Mouse (Mus musculus) R1 (cell line): ENCODE results near the gene Gm43738.
"Not testable (repeated sequence)": the region's sequence is repeated elsewhere in the genome, so short reads cannot be mapped to it uniquely, and the experiment has no call there.

Experiments
- DNase-seq: peaks from one replicate; pipeline ENCODE4 v3.0.0-alpha.2; 2018; ENCODE audit warnings: low read depth, low spot score

Gm43738 gene

DNA sequence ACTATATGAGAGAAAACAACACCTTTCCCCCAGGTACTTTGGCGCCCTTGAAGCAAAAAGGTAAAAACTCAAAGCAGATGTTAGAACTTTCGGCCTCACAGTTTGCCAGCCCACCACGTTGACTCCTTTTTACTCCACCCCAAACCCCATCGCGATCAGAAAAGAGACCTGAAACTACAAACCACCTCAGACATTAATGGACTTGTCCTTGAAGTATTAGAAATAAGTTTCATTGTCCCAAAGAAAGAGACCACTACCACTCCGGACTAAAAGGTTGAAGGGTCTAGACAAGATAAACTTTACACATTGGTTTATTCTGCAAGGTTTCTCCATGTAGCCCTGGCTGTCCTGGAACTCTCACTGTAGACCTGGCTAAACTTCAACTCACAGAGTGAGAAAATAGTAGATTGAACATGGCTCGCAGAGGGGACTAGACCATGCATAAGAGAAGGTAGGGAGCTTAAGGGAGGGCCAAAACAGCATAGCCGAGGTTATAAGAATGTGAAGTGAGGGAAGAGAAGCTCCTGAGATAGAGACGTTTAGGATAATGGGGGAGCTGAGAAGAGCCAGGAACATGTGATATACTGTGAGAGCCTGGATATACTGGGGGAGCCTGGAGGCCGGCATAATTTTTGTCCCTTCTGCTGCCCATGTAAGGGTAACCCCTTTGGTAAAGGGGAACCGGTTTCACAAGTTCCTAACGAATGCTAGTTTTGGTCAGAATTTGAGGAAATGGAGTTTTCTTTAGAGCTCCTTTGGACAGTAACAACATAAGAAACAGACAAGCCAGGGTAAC lies 1.8 kb upstream of the Gm43738 start:
- no peak for DNase-seq

DNA sequence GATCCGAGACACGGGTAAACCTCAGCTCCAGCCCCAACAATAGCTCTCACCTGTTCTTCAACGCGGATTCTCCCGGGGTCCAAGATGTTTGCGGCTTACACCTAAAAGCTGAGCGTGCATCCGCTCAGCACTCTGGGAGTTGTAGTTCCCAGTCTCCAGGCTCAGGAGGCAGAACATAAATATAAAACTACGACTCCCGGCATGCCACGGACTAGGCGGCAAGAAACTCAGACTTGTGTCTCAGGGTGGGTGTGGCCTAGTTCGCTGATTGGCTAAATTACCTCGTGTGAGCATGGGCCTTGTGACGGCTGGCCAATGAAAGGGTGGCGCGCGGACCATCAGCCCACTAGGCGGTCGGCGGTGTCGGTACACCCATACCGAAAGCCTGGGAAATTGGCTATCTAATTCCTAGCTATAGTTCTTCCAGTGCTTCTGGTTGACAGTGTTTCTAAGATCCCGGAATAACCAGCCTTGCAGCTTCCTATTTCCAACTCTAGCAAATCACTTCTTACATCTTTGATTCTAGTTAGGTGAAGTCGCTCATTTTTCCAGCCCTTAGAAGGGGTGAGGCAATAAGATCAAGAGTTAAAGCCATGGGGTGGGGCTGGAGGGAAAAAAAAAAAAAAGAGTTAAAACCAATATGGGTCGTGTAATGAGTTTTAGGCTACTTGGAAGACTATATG lies 1.1 kb upstream of the Gm43738 start, which contains the start of gene Fdps:
Fdps (minus strand) TSS at position 148 of the 683 bp plus-strand sequence.
- DNase-seq, result peak; percentile 100

DNA sequence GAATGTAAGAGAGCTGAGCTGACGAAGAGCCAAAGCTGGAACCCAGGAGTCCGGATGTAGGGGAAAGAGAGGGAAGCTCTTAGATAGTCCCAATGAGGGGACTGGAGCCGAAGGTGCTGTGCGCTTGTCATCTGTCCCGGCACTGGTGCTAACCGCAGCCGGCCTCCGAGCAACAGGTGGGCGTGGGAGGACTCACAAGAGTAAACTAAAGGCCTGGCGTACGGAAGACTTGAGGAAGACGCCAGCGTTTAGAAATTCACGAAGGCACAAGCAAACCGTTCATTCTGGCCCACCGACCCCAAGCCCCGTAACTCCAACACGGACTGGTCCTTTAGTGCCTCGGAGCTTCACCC lies 536 bp upstream of the Gm43738 start:
- DNase-seq, result no peak

DNA sequence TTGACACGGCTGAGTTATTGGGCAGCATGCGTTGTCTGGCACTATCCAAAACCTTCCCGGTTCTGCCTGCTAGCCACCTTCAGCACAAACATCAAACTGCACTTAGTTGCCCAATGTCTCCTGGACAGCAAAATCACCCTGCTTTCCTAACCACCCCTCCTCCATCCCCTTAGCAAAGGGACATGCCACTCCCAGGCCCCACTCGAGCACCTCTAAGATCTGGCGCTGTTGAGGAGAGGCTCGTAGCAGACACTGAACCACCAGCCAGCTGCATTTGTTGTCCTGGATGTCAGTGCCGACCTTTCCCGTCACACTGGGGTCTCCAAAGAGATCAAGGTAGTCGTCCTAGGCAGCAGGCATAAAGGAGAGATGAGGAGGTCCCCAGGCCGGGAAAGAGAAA lies 6.9 kb downstream of the Gm43738 start:
- no peak for DNase-seq

DNA sequence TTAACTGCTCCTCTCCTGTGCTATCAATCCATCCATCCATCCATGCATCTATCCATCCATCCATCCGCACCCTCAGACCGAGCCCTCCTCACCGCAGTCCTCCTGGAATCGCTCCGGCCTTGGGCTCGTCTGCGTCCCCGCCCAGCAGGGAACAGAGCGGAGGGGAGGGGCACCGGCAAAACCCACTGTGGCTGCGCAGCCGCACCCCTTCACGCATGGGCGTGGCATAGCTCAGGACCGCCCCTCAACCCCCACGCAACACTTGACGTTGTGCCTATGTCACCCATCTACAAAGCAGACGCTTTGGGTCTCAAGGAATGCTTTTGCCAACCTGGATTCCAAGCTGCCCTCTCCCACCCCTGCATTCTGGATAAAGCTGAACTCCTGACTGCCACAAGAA lies 7.7 kb downstream of the Gm43738 start, which contains the start of gene Rusc1:
Rusc1 (minus strand) TSS at position 137 of the 400 bp plus-strand sequence.
- DNase-seq, result peak; percentile 86

DNA sequence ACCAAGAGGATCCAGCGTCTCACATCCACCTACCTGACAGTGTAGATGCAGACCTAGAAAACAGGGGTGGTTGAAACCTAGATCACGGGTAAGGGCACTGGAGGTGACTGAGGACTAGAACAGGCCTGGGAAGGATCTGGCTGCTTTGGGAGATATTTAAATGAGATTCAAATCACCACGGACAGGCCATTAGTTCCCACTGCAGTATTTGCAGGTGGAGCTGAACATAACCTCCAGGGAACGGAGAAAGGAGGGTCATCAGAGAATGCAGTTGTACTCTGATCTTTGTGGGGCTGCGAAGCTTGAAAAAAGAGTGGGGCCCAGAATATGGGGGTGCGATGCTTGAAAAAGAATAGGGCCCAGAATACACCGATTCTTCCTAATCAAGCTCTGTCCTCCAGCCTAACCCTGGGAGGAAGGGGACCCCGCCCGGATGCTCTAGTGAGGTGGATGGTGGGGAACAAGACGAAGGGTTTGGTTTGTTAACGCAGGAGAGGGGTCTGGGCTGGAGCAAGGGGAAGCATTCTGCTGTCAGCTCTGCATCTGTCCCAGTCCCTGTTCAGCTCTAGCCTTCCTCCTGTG lies 8.3 kb downstream of the Gm43738 start:
- DNase-seq, result no peak

DNA sequence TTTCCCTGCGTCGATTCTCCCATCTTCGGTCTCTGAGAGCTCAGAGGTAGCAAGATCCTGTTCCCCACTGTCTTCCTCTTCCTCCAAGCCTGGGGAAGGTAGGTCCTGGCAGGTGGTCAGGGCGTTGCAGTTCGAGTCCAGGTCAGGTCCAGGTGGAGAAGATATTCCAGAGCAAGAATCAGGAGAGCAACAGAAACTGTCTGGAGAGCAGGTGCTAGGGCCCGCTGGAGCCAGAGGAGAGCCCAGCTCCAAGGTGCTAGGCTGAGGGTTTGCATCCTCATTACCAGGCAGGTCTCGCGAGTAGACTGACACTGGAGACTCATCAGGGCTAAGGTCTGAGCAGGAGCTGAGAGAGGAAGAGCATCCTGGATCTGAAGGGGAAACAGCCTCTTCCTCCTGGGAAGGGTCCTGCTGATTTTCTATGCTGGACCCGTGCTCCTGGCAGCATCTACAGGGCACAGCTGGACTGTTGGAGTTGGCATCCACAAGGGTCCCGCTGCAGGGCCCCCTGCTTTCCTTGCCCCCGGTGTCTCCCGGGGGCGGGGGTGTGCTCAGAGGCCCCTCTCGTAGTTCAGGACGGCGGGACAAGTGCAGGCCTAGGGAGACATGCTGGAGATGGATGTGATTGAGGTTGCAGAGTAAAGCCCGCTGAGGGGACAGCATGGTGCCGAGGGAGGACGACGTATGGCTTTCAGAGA lies 8.9 kb downstream of the Gm43738 start:
- DNase-seq, result no peak

DNA sequence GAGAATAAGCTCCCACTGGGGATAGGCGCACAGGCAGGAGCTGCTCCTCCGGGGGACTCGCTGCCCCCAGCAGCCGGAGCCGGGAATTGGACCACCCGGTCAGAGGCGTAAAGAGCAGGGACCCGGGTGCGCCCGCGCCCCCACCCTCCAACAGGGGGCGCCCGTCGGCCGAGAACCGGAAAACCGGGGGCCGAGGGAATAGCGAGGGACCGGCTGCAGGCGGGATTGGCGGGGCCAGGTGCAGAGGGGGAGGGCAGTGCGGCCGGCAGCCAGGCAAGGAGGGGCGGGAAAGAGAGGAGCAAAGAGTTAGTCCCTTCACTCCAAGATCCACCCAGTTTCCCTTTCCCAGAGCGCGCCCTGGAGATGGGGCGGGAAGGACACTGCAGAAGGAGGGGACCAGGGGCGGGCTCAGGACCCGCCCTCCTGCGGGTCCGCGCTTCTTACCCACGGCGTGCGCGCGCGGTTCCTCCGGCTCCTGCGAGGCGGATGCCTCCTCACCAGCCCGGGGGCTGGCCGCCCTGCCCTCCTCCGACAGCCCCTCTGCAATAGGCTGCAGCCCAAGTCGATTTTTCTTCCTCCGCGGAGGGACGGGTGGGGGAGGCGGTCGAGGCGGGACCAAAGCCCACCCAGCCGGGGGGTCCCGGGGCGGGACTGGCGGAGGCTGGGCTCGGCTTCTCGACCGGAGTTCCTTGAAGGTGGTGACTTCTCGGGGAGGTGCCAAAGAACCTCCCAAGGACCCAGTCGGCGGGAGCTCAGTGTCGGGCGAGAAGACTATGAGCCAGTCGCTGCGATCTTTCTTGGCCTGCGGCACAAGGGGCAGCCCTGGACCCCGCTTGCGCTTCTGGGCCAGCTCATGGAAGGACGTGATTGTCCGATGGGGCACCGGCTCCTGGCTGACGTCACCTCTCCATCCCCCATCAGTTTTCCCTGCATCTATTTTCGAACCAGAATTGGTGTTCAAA lies 9.9 kb downstream of the Gm43738 start:
- DNase-seq, result peak; percentile 93

DNA sequence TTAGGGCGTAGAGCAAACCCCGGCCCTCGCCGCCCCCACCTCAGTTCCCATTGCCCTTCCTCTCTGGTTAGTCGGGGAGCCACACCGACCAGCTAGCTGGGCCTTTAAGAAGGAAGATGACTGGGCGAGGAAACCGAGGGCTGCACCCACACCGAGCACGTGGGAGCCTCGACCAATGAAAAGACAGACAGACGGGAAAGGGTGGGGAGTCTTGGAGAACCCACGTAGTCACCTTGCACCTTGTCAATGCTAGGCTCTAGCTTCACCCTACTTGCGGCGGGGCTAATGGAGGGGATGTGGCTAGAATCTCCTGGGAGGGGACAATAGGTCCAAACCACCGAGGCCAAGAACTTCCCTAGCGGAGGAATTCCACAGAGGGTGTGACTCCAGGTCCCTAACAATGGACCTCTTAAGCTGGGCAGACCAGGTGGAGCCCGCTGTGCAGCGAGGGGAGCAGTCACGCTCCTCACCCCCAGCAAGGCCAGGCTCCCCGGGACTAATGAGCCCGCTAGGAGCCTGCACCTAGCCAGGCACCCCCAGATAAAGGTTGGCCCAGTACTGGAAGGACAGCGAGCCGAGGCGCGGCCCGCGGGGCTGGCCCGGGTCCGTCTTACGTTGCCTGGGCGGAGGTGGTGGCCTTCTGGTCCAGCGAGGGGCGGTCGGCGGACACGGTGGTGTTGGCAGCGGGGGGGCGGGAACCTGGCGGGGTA lies 10.9 kb downstream of the Gm43738 start:
- peak; percentile 96 for DNase-seq

DNA sequence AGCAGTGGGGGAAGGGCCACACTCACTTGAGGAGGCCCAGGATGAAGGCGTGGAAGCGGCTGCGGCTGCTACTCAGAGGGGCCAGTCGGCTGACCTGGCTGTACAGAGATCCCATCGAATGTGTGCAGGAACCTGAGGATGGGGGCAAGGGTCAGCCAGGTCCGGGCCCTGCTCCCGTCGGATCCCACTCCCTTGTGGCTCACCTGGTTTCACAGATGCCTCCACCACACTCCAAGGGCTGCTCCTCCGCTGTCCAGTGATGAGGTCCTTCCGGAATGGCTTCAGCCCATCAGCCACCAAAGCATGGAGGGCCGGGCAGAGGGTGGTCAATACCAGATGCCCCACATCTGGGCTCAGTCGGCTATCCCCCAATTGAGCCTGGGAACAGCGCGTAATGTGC lies 11.9 kb downstream of the Gm43738 start:
- DNase-seq, result no peak

DNA sequence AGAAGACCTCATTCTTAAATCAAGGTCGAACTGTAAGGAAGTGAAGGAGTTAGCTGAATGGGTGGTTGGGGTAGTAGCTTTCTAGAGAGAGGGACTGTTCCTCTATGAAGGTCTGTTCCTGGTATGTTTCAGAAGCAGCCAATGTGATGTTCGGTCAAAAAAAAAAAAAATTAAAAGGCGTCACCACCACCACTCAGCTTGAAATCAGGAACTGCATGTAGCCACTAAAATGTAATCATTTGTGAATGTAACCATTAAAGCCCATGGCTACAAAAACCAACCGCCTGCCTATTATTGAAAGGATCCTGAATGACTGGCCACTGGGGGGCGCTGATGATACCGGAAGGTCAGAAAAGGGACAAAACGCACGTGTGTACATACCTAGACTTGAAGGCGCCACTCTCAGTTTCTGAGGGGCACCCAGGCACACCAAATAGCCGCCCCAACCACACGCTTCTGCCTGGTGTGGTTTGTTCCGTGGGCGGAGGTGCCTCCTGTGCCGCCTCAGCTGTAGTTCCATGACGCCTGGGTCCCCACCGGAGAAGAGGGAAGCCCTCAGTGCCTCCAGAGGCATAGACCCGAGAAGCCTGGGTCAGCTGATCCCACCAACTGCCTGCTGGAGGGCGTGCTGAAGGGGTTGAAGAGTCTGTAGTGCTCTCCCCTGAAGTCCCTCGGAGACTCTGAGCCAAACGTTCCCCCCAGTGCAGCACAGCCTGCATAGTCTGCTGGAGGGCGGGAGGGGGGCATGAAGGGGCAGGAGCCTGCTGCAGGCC lies 13.4 kb downstream of the Gm43738 start:
- DNase-seq, result peak; percentile 92

DNA sequence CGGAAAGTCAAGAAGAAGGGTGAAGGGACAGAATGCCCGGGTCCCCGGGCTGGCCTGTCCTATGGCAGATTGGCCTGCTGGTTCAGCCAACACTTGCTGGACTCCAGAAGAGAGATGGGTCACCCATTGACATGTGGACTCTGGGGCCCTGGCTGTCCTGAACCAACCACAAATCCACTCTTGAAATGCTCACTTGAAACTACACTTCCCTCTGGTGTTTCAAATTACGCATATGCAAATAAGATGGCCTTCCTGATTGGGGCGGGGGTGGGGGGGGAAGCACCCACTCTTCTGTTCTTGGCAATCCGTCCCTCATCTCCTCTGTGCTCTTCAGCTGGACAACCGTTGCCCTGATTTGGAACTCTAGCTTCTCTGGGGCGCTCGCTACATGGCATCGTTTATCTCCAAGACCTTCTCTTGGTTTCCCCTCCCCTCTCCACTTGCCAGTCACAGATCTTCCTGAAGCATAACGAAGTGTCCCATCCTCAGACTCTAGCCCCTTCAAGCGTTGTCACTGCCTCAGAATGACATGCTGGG lies 16.2 kb downstream of the Gm43738 start:
- DNase-seq, result no peak

DNA sequence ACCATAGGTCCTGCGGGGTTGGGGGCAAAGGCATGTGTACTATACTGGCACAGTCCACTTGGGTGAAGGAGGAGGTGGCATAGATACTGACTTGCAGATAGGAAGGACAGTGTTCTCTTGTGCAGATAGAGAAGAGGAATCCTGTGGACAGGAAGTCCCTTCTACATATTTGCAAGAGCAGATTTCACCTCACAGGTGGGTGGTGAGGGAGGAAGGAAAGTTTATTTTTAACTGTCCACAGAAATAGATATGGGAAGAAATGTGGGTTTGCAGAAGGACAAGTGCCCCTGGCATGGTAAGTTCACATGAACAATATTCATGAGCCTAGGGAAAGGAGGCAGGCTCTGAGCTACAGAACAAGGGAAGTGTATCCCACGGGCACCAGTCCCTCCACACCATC lies 16.8 kb downstream of the Gm43738 start:
- DNase-seq, result no peak

DNA sequence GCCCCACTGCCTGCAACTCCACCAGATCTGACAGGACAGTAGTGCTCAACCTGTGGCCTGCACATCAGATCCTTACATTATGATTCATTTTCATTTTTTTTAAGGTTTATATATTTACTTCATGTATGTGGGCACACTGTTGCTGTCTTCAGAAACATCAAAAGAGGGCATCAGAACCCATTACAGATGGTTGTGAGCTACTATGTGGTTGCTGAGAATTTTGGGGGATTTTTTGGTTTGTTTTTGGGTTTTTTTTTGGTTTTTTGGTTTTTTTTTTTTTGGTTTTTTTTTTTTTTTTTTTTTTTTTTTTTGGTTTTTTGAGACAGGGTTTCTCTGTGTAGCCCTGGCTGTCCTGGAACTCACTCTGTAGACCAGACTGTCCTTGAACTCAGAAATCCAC lies 18.6 kb downstream of the Gm43738 start:
- not testable (repeated sequence) for DNase-seq

DNA sequence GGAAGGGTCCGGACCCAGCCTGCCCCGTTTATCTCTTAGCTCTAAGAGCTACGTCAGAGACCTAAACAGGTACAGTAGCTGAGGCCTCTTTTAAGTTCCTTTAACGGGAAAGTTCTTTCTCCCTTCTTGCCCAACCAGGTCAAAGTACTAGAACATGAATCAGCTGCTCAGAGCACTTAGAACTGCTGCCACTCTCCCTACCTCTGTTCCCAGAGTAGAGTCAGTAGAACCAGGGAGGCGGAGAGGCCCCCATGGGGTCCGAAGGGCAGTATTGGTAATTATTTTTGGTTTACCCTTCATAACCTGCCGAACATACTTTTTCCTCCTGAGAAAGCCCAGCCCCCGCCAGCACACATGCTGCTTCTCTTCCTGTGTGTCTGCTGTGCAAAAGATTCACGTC lies 23.5 kb downstream of the Gm43738 start:
- DNase-seq, result no peak

DNA sequence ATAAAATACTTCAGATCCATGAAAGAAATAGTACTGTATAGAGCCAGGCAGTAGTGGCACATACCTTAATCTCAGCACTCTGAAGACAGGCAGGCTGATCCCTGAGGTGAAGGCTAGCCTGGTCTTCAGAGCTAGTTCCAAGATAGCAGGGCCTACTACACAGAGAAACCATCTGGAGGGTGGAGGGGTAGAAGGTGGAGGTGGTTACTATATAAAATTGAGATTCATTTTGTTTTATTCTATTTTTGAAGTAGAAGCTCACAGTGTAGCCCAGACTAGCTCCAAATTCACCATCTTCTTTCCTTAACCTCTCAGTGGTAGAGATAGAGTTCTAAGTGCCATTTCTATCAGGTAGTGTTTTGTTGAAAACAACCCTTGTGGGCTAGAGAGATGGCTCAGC lies 33.6 kb downstream of the Gm43738 start:
- DNase-seq, result no peak

DNA sequence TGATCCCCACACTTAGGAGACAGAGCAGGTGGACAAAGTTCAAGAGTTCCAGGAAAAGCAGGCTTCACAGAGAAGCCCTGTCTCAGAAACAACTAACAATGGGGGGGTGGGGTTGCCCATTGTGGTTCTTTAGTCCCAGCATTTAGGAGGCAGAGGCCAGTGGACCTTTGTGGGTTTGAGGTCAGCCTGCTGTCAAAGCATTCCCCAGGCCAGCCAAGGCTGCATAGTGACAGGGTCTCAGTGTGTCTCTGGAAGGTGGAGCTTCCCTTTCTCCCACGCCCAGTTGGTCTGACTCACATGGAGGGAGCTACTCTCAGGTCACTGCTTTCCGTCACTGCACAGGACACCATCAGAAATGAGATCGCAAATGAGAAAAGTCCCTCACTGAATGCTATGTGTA lies 39.2 kb downstream of the Gm43738 start:
- no peak for DNase-seq

DNA sequence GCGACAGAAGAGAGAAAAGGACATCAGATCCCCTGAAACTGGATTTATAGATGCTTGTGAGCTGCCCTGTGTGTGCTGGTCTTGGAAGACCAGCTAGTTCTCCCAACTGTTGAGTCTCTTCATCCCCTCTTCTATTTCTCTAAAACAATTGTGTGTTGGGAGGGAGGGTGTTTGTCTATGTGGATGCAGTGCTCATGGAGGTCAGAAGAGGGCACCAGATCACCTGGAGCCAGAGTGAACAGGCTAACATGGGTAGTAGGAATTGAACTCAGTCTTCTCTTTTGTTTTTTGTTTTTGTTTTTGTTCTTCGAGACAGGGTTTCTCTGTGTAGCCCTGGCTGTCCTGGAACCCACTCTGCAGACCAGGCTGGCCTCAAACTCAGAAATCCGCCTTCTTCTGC lies 42.1 kb downstream of the Gm43738 start:
- DNase-seq, result peak; percentile 64

DNA sequence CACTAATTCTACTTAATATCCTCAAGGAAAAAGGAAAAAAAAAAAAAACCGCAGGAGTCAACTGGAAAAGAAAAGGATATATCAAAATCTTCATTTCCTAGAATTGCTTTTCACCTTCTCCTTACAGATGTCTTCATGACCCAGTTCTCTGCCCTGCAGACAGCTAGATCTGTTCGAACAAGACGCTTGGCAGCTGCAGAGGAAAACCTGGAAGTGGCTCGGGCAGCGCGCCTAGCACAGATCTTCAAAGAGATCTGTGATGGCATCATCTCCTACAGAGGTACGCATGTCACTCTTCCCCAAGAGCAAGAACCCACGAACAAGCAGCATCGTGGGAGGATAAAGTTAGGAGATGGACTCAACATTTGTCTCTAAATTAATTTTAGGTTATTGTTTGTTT lies 42.5 kb downstream of the Gm43738 start:
- no peak for DNase-seq
